ENCODE assay signal across 24 mouse cellular contexts in genomic region chr14:49091277-49091676, GRCm38 (mm10).
"Had no signal": no experiment of that assay in that cellular context is flagged by ENCODE, and none has a peak within 500 bp of the region (broad histone marks: within the 10 kb centered on the region; RNA-seq: fewer than 3 reads in every experiment).

No protein-coding gene starts in this region.

- H3K36me3 ChIP-seq: intestine, embryonic 15.5 days had no signal

- H3K27me3 ChIP-seq: heart, embryonic 12.5 days; hindbrain, embryonic 12.5 days; intestine, embryonic 15.5 days; liver, embryonic 13.5 days had no signal

- DNase-seq: gastrocnemius, adult 2 months; gastrocnemius, postnatal 10 days; gastrocnemius, postnatal 25 days; heart, adult 2 months; heart, postnatal 10 days; heart, postnatal 4 days; kidney, adult 18-20 months; kidney, adult 8-10 months; kidney, postnatal 10 days; kidney, postnatal 25 days; kidney, postnatal 4 days; liver; liver, embryonic 13.5 days had no signal

- H3K9ac ChIP-seq: heart, embryonic 12.5 days; hindbrain, embryonic 12.5 days; hindbrain, embryonic 14.5 days; intestine, embryonic 15.5 days; liver, embryonic 13.5 days had no signal

- H3K4me2 ChIP-seq: heart, embryonic 12.5 days; hindbrain, embryonic 12.5 days; hindbrain, embryonic 14.5 days; intestine, embryonic 15.5 days; liver, embryonic 11.5 days; liver, embryonic 13.5 days had no signal

- ATAC-seq: hindbrain, embryonic 16.5 days; inflammation-experienced regulatory T-cells, adult 6 months; intestine, embryonic 15.5 days; intestine, postnatal 0 days had no signal

- H3K9me3 ChIP-seq: heart, embryonic 12.5 days; hindbrain, embryonic 10.5 days; hindbrain, embryonic 12.5 days; intestine, embryonic 15.5 days; liver, embryonic 13.5 days had no signal

- H3K4me3 ChIP-seq: gastrocnemius, adult 2 months; heart, adult 2 months; heart, embryonic 12.5 days; hindbrain, embryonic 10.5 days; hindbrain, embryonic 12.5 days; intestine, embryonic 15.5 days; layer of hippocampus, adult 2 months; left cerebral cortex, adult 2 months; liver, embryonic 13.5 days had no signal

- H3K27ac ChIP-seq: gastrocnemius, adult 2 months; heart, adult 2 months; hindbrain, embryonic 10.5 days; hindbrain, embryonic 12.5 days; hindbrain, embryonic 14.5 days; intestine, embryonic 15.5 days; layer of hippocampus, adult 2 months; left cerebral cortex, adult 2 months; liver, embryonic 13.5 days had no signal

- H3K4me1 ChIP-seq: heart, embryonic 12.5 days; hindbrain, embryonic 12.5 days; intestine, embryonic 15.5 days; liver, embryonic 13.5 days had no signal
